Mouse (Mus musculus): Measurements from ENCODE around the gene Olfr1436. TPM values are rescaled to one million over a fixed set of nuclear protein-coding genes. Genes with fewer than 3 reads are reported as not detected.

Olfr1436 gene
- polyA plus RNA-seq (2015; fragmentation: Nextera tagmentation; extraction: Ambion mirVana) = not detected in 2 replicates

DNA sequence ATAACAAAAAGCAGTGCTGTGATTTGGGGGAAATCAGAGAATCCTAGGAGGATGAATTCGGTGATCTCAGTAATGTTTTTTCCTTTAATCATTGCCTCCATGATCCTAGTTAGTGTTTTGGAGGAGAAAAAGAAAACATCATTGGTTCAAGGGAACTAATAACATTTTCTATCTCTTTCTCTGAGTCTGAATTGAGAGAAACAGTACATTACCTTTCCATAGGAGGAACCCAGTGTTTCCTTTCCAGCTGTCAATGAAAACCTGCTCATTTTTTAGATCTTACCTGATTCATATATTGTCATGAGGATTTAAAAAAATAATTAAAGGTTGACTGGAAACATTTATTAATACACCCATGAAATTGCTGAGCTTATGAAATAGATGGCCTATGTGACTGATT lies at the start of gene Olfr1436:
TSS of gene Olfr1436 (minus strand) at position 101 of the 400 bp plus-strand sequence.

GRCm38 (mm10) chr19:12335810-12336209 lies 36.9 kb upstream of the Olfr1436 start, which contains the start of gene Olfr1438-ps1:
Gene Olfr1438-ps1 (minus strand): TSS chr19:12335910.

GRCm38 (mm10) chr19:12325001-12325400 lies 26.1 kb upstream of the Olfr1436 start, which contains the start of gene Olfr1437:
Gene Olfr1437 (minus strand): TSS chr19:12325101.

DNA sequence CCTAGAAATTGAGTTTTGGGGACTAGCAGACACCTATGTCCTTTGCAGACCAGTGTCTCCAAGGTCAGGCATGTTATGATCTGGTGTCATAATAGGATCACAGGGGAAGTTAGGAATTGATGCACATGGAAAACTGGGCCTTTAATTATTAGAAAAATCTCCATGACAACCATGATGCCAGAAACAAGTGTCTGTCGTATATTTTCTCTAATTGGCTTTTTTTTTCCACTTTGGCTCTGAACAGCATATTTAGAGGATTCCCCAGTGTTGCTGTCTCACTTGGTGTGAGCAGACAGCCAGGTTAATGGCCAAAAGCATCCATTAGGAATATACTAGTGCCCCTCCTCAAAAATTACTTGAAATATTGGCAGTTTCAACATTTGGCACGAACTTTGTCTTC lies 19.4 kb downstream of the Olfr1436 start, which contains the start of gene Olfr1434:
TSS of gene Olfr1434 (plus strand) at position 301 of the 400 bp plus-strand sequence.

GRCm38 (mm10) chr19:12260732-12261131 lies 38.2 kb downstream of the Olfr1436 start, which contains the start of gene Olfr235:
Gene Olfr235 (plus strand): TSS chr19:12261032.

Other genes with a start within 250 kb of the Olfr1436 start
- gene Olfr1424, start 236.4 kb downstream of the Olfr1436 start, polyA plus RNA-seq (2015; fragmentation: Nextera tagmentation; extraction: Ambion mirVana) = not detected in 2 replicates
- gene Olfr1425, start 221.4 kb downstream of the Olfr1436 start, polyA plus RNA-seq (2015; fragmentation: Nextera tagmentation; extraction: Ambion mirVana) = not detected in 2 replicates
- gene Olfr1426, start 207.1 kb downstream of the Olfr1436 start, polyA plus RNA-seq (2015; fragmentation: Nextera tagmentation; extraction: Ambion mirVana) = not detected in 2 replicates
- gene Olfr1427, start 195.8 kb downstream of the Olfr1436 start, polyA plus RNA-seq (2015; fragmentation: Nextera tagmentation; extraction: Ambion mirVana) = not detected in 2 replicates
- gene Olfr1428, start 183.2 kb downstream of the Olfr1436 start, polyA plus RNA-seq (2015; fragmentation: Nextera tagmentation; extraction: Ambion mirVana) = not detected in 2 replicates
- not detected in 2 replicates for gene Olfr76, start 175.9 kb downstream of the Olfr1436 start, polyA plus RNA-seq (2015; fragmentation: Nextera tagmentation; extraction: Ambion mirVana)
- gene Olfr1555-ps1, start 129.0 kb downstream of the Olfr1436 start, polyA plus RNA-seq (2015; fragmentation: Nextera tagmentation; extraction: Ambion mirVana) = not detected in 2 replicates
- gene Olfr1431, start 98.5 kb downstream of the Olfr1436 start, polyA plus RNA-seq (2015; fragmentation: Nextera tagmentation; extraction: Ambion mirVana) = not detected in 2 replicates
- not detected in 2 replicates for gene Olfr1432, start 66.5 kb downstream of the Olfr1436 start, polyA plus RNA-seq (2015; fragmentation: Nextera tagmentation; extraction: Ambion mirVana)
- gene Olfr262, start 57.5 kb downstream of the Olfr1436 start, polyA plus RNA-seq (2015; fragmentation: Nextera tagmentation; extraction: Ambion mirVana) = not detected in 2 replicates
- gene Olfr235, start 38.1 kb downstream of the Olfr1436 start, polyA plus RNA-seq (2015; fragmentation: Nextera tagmentation; extraction: Ambion mirVana) = not detected in 2 replicates
- not detected in 2 replicates for gene Olfr1434, start 19.3 kb downstream of the Olfr1436 start, polyA plus RNA-seq (2015; fragmentation: Nextera tagmentation; extraction: Ambion mirVana)
- not detected in 2 replicates for gene Olfr1437, start 26.0 kb upstream of the Olfr1436 start, polyA plus RNA-seq (2015; fragmentation: Nextera tagmentation; extraction: Ambion mirVana)
- not detected in 2 replicates for gene Olfr1438-ps1, start 36.8 kb upstream of the Olfr1436 start, polyA plus RNA-seq (2015; fragmentation: Nextera tagmentation; extraction: Ambion mirVana)
- gene Olfr1440, start 88.1 kb upstream of the Olfr1436 start, polyA plus RNA-seq (2015; fragmentation: Nextera tagmentation; extraction: Ambion mirVana) = not detected in 2 replicates
- gene Olfr1441, start 118.3 kb upstream of the Olfr1436 start, polyA plus RNA-seq (2015; fragmentation: Nextera tagmentation; extraction: Ambion mirVana) = not detected in 2 replicates
- not detected in 2 replicates for gene Pfpl, start 128.8 kb upstream of the Olfr1436 start, polyA plus RNA-seq (2015; fragmentation: Nextera tagmentation; extraction: Ambion mirVana)
- 0.29 and 0.37 TPM in 2 replicates for gene Mpeg1, start 161.6 kb upstream of the Olfr1436 start, polyA plus RNA-seq (2015; fragmentation: Nextera tagmentation; extraction: Ambion mirVana)
- 8.5 and 8.7 TPM in 2 replicates for gene Dtx4, start 202.3 kb upstream of the Olfr1436 start, polyA plus RNA-seq (2015; fragmentation: Nextera tagmentation; extraction: Ambion mirVana)
- gene Fam111a, start 246.6 kb upstream of the Olfr1436 start, polyA plus RNA-seq (2015; fragmentation: Nextera tagmentation; extraction: Ambion mirVana) = 8.1 and 10.7 TPM in 2 replicates

Measured in skeletal muscle tissue, postnatal 0 days (tissue).